Mouse (Mus musculus) E14TG2a.4 (cell line): ENCODE data around the gene Fam69b.
A peak's percentile ranks its signal among the peaks of the same experiment; 100 is the strongest.

Experiments
- H3K27me3 ChIP-seq: 2 replicates; pipeline ENCODE4 v1.6.1; 2014; ENCODE audit warnings: low read length, control low read depth; ENCODE audit not compliant: insufficient read depth
- H3K36me3 ChIP-seq: 2 replicates; pipeline ENCODE4 v1.6.1; 2014; ENCODE audit warnings: low read length, control low read depth; ENCODE audit not compliant: insufficient read depth
- H3K4me1 ChIP-seq: replicated peaks from 2 replicates; pipeline ENCODE4 v1.6.1; 2014; ENCODE audit warnings: low read depth, low read length, control low read depth
- H3K4me3 ChIP-seq: replicated peaks from 2 replicates; pipeline ENCODE4 v1.5.1; 2014; ENCODE audit warnings: mild to moderate bottlenecking, low read length
- H3K9me3 ChIP-seq: 2 replicates; pipeline ENCODE4 v1.6.1; 2014; ENCODE audit warnings: low read length, control low read depth
- CTCF ChIP-seq: conservative IDR thresholded peaks from 2 replicates; pipeline ENCODE4 v1.5.1; 2014; ENCODE audit warnings: low read length
- NANOG ChIP-seq: IDR thresholded peaks from 2 replicates; pipeline ENCODE4 v1.6.1; 2014; ENCODE audit warnings: borderline replicate concordance, low read length, mixed read lengths
- POU5F1 ChIP-seq: IDR thresholded peaks from 2 replicates; pipeline ENCODE4 v1.6.1; 2014; ENCODE audit warnings: low read length, borderline replicate concordance

Gene Fam69b

DNA sequence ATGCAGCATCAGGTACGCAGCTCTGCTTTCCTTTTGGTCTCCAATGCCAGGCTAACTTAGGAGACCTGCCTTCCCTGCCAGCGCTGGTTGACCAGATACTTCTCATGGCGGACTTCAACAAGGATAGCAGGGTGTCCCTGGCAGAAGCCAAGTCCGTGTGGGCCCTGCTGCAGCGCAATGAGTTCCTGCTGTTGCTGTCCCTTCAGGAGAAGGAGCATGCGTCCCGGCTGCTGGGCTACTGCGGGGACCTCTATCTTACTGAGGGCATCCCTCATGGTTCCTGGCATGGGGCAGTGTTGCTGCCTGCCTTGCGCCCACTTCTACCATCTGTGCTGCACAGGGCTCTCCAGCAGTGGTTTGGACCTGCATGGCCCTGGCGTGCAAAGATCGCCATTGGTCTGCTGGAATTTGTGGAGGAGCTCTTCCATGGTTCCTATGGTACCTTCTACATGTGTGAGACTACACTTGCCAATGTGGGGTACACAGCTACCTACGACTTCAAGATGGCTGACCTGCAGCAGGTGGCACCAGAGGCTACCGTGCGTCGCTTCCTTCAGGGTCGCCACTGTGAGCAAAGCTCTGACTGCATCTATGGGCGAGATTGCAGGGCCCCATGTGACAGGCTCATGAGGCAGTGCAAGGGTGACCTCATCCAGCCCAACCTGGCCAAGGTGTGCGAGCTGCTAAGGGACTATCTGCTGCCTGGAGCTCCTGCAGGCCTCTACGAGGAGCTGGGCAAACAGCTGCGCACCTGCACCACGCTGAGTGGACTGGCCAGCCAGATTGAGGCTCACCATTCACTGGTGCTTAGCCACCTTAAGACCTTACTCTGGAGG is 7.5 kb downstream of the Fam69b start:
- TF ChIP-seq POU5F1 (no peak), CTCF (no peak), NANOG (no peak)
- Histone ChIP-seq H3K4me3 (0 out of 2 replicates have a peak overlapping the region, but pooled peaks have one; percentile 7), H3K4me1 (peaks cover 71% of the 10 kb centered on the region), H3K9me3 (no peaks in the 10 kb centered on the region), H3K36me3 (peaks cover 78% of the 10 kb centered on the region), H3K27me3 (no peaks in the 10 kb centered on the region)

DNA sequence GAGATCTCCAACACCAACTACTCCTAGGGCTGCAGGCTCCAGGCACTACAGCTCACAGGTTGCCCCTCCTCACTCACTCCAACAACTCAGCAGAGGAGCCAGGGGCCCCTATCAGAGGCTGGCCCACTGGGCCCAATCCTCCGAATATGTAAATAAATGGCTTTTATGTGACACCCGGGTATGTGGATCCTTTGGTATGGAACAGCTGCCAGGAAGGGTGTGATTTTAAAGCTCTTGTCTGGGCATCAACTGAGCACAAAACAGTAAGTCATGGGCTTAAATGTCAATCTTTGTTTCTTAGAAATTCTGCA is 8.0 kb downstream of the Fam69b start:
- peaks cover 74% of the 10 kb centered on the region for H3K36me3 ChIP-seq
- H3K4me1 ChIP-seq, result peaks cover 75% of the 10 kb centered on the region
- H3K9me3 ChIP-seq, result no peaks in the 10 kb centered on the region
- no peak for TF ChIP-seq CTCF
- no peak for TF ChIP-seq NANOG
- no peak for TF ChIP-seq POU5F1
- no peak overlapping the region for H3K4me3 ChIP-seq
- H3K27me3 ChIP-seq, result no peaks in the 10 kb centered on the region

DNA sequence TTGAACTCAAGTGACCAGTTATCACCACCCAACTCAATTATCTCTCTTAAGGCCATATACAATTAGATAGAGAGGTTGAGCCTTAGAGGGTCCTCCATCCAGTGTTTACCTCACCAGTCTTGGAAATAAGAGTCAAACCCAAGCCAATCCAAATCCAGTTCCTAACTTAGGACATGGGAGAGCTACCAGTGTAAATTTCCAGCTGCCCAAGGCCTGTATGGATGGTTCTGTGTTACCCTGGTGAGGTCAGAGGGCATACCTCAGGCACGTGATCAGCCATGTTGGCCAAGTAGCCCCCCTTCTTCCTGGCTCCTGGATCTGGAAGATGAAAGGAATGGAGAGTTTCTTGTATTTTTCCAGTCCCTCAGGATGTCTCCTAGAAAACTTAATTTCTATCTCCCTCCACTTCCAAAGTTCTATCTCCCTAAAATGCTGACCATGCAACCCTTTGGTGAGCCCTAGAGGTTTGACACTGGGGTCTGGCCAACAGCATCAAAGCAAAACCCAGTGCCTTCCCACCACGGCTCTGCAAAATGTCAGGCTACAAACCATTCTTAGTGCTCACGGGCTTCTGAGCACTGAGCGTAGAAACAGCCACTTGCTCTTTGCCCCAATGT is 9.2 kb downstream of the Fam69b start:
- Histone ChIP-seq H3K36me3 (peaks cover 70% of the 10 kb centered on the region), H3K9me3 (no peaks in the 10 kb centered on the region), H3K4me3 (peak overlapping the region; percentile 100), H3K27me3 (no peaks in the 10 kb centered on the region), H3K4me1 (peaks cover 73% of the 10 kb centered on the region)
- no peak for TF ChIP-seq POU5F1
- TF ChIP-seq CTCF, result no peak
- no peak for TF ChIP-seq NANOG

DNA sequence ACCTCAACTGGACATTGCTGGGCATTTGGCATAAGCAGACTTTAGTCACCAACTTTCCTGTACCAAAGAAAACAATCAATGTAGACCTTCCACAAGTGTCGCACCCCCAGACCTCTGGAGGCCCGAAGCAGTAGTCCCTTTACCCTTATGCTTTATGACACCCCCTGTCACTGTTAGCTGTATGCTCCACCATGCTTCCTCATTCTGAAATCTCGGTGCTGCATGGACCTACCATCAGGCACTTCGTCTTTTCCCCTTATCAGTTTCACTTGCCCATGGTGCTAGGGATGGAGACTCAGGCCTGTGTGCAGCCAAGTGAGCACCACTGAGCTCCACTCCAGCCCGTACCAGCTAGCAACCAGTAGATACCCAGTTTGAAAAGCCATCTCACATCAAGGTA is 9.8 kb downstream of the Fam69b start:
- Histone ChIP-seq H3K4me3 (peak overlapping the region; percentile 100), H3K27me3 (no peaks in the 10 kb centered on the region), H3K9me3 (no peaks in the 10 kb centered on the region), H3K36me3 (peaks cover 64% of the 10 kb centered on the region), H3K4me1 (peaks cover 68% of the 10 kb centered on the region)
- TF ChIP-seq NANOG, result no peak
- no peak for TF ChIP-seq CTCF
- no peak for TF ChIP-seq POU5F1

DNA sequence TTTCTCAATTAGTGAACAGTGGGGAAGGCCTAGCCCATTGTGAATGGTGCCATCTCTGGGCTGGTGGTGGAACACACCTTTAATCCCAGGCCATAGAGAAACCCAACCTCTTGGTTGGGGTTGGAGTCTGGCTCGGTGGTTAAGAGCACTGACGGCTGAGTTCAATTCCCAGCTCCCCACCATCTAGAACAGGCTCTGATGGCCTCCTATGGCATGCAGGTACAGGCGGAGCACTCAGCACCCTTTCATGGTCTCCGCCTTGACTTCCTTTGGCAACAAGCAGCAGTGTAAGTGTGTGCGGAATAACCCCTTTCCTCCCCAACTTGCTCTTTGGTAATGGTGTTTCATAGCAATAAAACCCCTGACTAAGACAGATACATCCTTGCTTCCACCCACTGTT is 10.3 kb downstream of the Fam69b start:
- Histone ChIP-seq H3K36me3 (peaks cover 58% of the 10 kb centered on the region), H3K9me3 (no peaks in the 10 kb centered on the region), H3K4me3 (peak overlapping the region; percentile 100), H3K4me1 (peaks cover 72% of the 10 kb centered on the region), H3K27me3 (no peaks in the 10 kb centered on the region)
- TF ChIP-seq CTCF (no peak), POU5F1 (no peak), NANOG (no peak)

DNA sequence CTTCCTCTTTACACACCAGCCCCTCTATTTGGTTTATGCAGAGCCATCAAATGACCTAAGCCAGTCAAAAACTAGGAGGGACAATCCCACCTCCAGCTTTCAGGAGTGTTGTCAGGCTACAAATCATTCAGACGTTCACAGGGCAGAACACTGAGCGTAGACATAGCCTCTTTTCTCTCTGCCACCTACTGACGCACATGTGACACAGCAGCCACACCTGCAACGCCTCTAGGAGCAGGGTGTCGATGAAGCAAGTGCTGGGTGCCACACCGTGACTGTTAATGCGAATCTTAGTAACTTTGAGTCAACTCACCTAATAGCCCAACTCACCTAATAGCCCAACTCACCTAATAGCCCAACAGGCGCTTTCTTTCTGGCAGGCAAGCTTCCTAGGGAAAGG is 10.8 kb downstream of the Fam69b start:
- no peaks in the 10 kb centered on the region for H3K9me3 ChIP-seq
- no peaks in the 10 kb centered on the region for H3K27me3 ChIP-seq
- TF ChIP-seq NANOG (no peak), CTCF (peak; percentile 30)
- peaks cover 53% of the 10 kb centered on the region for H3K36me3 ChIP-seq
- H3K4me1 ChIP-seq, result peaks cover 73% of the 10 kb centered on the region
- H3K4me3 ChIP-seq, result peak overlapping the region; percentile 100

DNA sequence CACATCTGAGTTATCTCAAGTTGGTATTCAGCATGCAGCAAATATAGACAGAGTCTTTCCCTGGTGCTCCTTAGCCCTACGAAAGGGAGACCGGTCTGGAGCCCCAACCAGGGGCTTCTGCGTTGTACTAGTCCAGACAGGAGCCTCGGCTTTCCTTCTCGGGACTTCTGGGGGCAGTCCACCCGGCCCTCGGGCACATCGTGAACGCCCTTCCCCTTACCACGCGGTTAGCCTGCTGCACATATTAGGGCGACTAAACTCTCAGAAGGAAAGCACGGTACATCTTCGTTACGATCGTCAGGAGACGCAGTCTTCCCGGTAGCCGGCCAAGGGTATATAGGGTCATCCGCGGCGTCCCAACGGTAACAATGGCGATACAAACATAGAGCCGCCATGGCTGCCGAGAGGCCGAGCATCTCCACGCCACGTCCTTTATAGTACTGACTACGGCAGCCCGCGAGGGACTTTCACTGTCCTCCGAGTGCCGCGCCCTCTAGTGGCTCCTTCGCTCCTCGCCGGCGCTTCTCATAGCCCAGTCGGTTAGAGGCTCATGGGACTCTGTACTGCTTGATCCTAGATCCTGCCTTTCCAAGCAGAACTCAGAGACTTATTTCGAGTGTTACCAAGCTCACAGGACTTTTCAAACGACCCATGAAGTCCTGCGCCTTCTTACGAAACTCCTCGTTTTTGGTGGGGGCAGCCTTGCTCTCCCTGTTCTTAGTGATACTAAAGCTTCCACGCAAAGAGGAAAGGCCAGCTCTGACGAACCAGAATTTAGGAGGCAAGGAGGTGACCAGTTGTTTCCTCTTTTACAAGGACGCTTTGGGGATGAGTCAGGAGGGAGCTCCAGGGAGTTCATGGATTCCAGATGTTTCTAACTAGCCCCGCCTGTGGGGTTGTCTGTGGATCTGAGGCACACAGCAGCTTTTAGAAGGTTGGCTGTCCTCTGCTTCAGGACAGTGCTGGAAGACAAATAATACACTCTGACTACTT is 11.9 kb downstream of the Fam69b start:
- Histone ChIP-seq H3K36me3 (peaks cover 43% of the 10 kb centered on the region), H3K27me3 (no peaks in the 10 kb centered on the region)
- TF ChIP-seq NANOG, result no peak
- TF ChIP-seq POU5F1, result no peak
- peak; percentile 80 for TF ChIP-seq CTCF

DNA sequence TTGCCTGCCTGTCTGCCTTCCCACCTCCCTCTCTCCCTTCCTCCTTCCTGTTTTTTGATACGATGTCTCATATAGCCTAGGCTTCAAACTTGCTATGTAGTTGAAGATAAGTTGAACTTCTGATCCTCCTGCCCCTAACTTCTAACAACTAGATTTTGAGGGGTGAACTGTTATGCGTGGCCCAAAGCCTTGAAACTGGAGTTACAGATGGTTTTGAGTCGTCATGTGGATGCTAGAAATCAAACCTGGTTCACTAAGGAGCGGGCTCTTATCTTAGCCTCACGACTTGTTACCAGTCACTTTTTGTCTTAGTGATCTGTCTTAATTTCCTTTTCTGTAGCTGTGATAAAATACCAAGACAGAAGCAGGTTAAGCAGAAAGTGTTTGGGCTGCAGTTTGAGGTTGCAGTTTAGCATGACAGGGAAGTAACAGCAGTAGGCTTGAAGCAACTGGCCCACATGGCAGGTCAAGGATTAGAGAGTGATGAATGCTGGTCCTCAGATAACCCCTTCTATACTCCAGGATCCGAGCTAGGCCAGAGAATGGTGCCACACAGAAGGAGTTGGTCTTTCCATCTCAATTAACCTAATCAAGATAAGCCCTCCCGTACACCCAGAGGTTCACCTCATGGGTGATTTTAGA is 12.9 kb downstream of the Fam69b start:
- Histone ChIP-seq H3K4me1 (peaks cover 63% of the 10 kb centered on the region), H3K4me3 (no peak overlapping the region), H3K36me3 (peaks cover 33% of the 10 kb centered on the region), H3K27me3 (no peaks in the 10 kb centered on the region), H3K9me3 (peaks cover 4% of the 10 kb centered on the region; the same call in 1 of the 2 replicates)
- TF ChIP-seq NANOG, result no peak
- TF ChIP-seq POU5F1, result no peak
- TF ChIP-seq CTCF, result no peak

More for the DNA sequence above, 11.9 kb downstream of the Fam69b start:
- no peaks in the 10 kb centered on the region for H3K9me3 ChIP-seq
- H3K4me1 ChIP-seq, result peaks cover 73% of the 10 kb centered on the region
- H3K4me3 ChIP-seq, result peak overlapping the region; percentile 100
